23 mouse cellular contexts compared by ENCODE assay signal in the genomic region with DNA sequence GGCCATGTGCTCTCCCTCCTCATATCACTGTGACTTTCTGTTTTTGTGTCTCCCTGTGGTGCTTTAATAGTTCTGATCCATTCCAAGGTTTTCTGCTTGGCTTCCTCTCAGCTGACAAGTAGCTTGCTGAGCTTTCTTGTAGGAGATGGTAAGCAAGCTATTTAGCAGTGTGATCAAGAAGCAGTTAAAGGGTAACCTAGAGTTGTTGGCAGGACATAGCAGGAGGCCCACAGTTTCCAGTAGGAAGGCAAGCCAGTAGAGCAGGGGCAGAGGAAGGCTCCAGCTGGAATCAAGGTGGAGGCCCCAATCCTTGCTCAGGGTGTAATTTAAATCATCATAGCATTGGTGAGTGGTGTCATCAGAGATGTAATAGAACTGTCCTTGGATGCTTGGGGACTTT. TPM values are rescaled to one million over a fixed set of nuclear protein-coding genes. Genes with fewer than 3 reads are reported as not detected.
A peak's percentile ranks its signal among the peaks of the same experiment; 100 is the strongest.
DNase-seq lines count a peak whose midpoint lies in the region; TF ChIP-seq lines count a peak whose summit lies in the region.
"Had no signal": no experiment of that assay in that cellular context is flagged by ENCODE, and none has a peak within 500 bp of the region (broad histone marks: within the 10 kb centered on the region; RNA-seq: fewer than 3 reads in every experiment).

No protein-coding gene starts in this region.

- no peak for TF ChIP-seq POLR2A in kidney, adult 2 months (IDR thresholded peaks at IDR 0.05; ENCODE audit: low read depth, low read length)

- DNase-seq in kidney, adult 2 months, result peak; percentile 92
- peak; percentile 70 to 88 for DNase-seq in kidney, adult 8-10 months
- peak; percentile 22 for DNase-seq in kidney, postnatal 10 days
- peak; percentile 5 to 17 for DNase-seq in kidney, postnatal 4 days
- no peak for DNase-seq in left cerebral cortex, postnatal 10 days (ENCODE audit: extremely low spot score in 1 of 2, low spot score in 2 of 2)
- no peak for DNase-seq in layer of hippocampus, postnatal 10 days (ENCODE audit: low spot score in 2 of 2)
- DNase-seq: adrenal gland, adult 2 months; adrenal gland, postnatal 25 days; cerebellum, adult 18-20 months; cerebellum, adult 9-11 months; cerebellum, postnatal 36 days; forebrain, postnatal 0 days; gastrocnemius, postnatal 14 days; heart, postnatal 36 days had no signal

- no peak overlapping the region for H3K4me3 ChIP-seq in kidney, adult 2 months (ENCODE audit: insufficient read depth, low read depth, low read length)
- H3K4me3 ChIP-seq: embryonic facial prominence, embryonic 10.5 days; forebrain, embryonic 13.5 days; heart, embryonic 13.5 days had no signal

- H3K27ac ChIP-seq in kidney, adult 2 months (ENCODE audit: insufficient read depth, low read depth, low read length), result peak overlapping the region; percentile 95
- H3K27ac ChIP-seq: embryonic facial prominence, embryonic 10.5 days; forebrain, embryonic 13.5 days; heart, embryonic 13.5 days had no signal

- no peaks in the 10 kb centered on the region for H3K27me3 ChIP-seq in kidney, adult 2 months (replicated peaks; ENCODE audit: control insufficient read depth, insufficient read depth, low read length)
- H3K27me3 ChIP-seq: forebrain, embryonic 13.5 days; heart, embryonic 13.5 days had no signal

- H3K4me1 ChIP-seq in kidney, adult 2 months (ENCODE audit: control insufficient read depth, insufficient read depth, low read length), result peaks cover 8% of the 10 kb centered on the region; the same call in 1 of the 2 replicates
- H3K4me1 ChIP-seq: embryonic facial prominence, embryonic 10.5 days; forebrain, embryonic 13.5 days; heart, embryonic 13.5 days had no signal

- intact Hi-C loops in left cerebral cortex, postnatal 10 days (cut with DNase I), result no loop called here

- no peaks in the 10 kb centered on the region for H3K36me3 ChIP-seq in kidney, adult 2 months (ENCODE audit: control insufficient read depth, insufficient read depth, low read length)
- H3K36me3 ChIP-seq: embryonic facial prominence, embryonic 10.5 days; heart, embryonic 13.5 days had no signal

- TF ChIP-seq CTCF in kidney, adult 2 months (conservative IDR thresholded peaks at IDR 0.05; ENCODE audit: insufficient read depth, insufficient read length, low read depth, low read length), result no peak

RNA-seq across cellular contexts. Expression of gene Hsd3b2, which starts 43.6 kb away (rescaled TPM):
- polyA plus RNA-seq in kidney, adult 2 months (2012; rRNA removed), result 48.8 and 50.3 TPM in 2 replicates
- total RNA-seq in left cerebral cortex, postnatal 10 days (2021), result under 1 TPM; 0.08 to 0.11 TPM
- under 1 TPM in 1 of 2 experiments, not detected in 1; 0.09 TPM for total RNA-seq in layer of hippocampus, postnatal 10 days (2021)
- total RNA-seq: forebrain, postnatal 0 days; gastrocnemius, adult 18-20 months; gastrocnemius, postnatal 14 days; granulocyte monocyte progenitor cell, adult 5-6 weeks; heart, postnatal 36 days had no signal
- polyA plus RNA-seq: adrenal gland, adult 2 months; embryonic facial prominence, embryonic 10.5 days; embryonic facial prominence, embryonic 14.5 days; heart, postnatal 0 days had no signal

RNA-seq across cellular contexts. Expression of gene Hsd3b5, which starts 50.7 kb away (rescaled TPM):
- polyA plus RNA-seq in kidney, adult 2 months (2012; rRNA removed), result 0.19 and 0.26 TPM in 2 replicates
- total RNA-seq in left cerebral cortex, postnatal 10 days (2021), result not detected
- not detected for total RNA-seq in layer of hippocampus, postnatal 10 days (2021)
- total RNA-seq: adrenal gland, adult 2 months; adrenal gland, postnatal 25 days; ES-E14; forebrain, postnatal 0 days; gastrocnemius, adult 18-20 months; gastrocnemius, postnatal 14 days; granulocyte monocyte progenitor cell, adult 5-6 weeks; heart, postnatal 36 days had no signal
- polyA plus RNA-seq: adrenal gland, adult 2 months; embryonic facial prominence, embryonic 10.5 days; embryonic facial prominence, embryonic 14.5 days; forebrain, embryonic 13.5 days; forebrain, postnatal 0 days; heart, embryonic 13.5 days; heart, postnatal 0 days; hindbrain, embryonic 11.5 days had no signal

Comparison
In these comparisons a context has a peak if more than half of its experiments do, and no peak if none do; other contexts are left out.
1. DNase-seq: peak in kidney, adult 2 months (single experiment), kidney, adult 8-10 months (2 of 2), kidney, postnatal 10 days (single experiment) and kidney, postnatal 4 days (2 of 2); none in left cerebral cortex, postnatal 10 days (0 of 2) and layer of hippocampus, postnatal 10 days (0 of 2).